Mouse (Mus musculus) T-helper 2 cell (primary cell): ENCODE measurements around the gene Tlr6.

Experiments used
- in situ Hi-C: fragments of 300-600 bp; cut with MboI, MseI; formaldehyde crosslinking; loops from one replicate; pipeline ENCODE4 v1.15.1; 2025; ENCODE audit warnings: high pct_unique_total_duplicates

The Tlr6 gene

DNA sequence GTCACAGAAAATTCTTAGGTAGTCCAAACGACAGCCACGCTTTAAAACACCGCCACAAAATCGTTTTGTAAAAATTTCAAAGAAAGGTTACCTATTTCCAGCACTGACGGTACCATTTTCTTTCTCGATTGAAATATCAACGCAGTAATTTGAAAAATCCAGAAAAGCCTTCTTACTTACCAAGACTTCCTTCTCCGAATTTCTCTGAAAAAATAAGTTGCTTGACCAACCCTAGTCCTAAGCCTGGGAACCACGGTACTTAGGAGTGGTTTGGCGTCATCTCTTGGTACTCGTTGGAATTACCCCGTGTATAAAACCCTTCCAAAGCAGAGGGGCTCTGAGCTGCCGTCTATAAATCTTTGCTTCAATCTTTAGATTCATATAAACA lies at the start of gene Tlr6:
Gene Tlr6, minus strand, starts transcription at position 255 of the 388 bp plus-strand sequence.
- in situ Hi-C loops: no loop called here

DNA sequence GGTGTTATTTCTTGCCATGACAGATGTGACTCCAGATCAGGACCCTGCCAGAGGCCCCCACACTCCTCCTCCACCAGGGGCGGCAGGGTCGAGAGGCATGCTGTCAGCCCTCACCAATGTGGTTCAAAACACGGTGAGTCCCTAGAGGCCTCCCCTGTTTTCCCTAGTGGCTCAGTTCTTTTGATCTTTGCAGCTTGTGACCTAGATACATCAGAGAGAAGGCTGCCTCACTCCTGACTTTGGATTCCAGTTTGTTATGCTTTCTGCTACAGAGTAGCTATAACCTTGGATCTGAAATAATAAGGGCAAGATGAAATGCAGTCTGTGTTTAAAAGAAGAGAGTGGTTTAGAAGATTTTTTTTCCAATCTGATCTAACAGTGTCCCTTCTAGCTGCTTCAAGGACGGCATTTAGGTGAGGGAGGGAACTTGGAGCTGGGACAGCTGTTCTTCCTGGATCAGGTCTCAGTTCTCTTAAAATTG lies 46.2 kb upstream of the Tlr6 start:
- in situ Hi-C loops: no loop called here

DNA sequence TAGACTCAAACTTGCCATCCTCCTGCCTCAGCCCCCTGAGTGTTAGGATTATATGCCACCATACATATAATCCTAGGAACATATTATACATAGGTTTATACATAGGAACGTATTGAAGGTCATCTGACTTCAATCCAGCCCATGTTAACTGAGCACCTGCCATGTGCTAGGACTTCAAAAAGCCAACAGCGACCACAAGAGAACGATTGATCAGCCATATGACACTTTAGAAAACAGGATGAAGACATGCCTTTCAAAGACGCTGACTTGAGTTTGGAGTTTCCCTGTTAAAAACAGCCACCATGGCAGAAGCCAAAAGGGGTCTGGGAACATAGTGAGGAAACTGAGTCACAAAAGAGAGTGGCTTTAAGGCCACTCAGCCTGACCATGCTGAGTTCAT lies 45.4 kb upstream of the Tlr6 start:
- in situ Hi-C loops: no loop called here

DNA sequence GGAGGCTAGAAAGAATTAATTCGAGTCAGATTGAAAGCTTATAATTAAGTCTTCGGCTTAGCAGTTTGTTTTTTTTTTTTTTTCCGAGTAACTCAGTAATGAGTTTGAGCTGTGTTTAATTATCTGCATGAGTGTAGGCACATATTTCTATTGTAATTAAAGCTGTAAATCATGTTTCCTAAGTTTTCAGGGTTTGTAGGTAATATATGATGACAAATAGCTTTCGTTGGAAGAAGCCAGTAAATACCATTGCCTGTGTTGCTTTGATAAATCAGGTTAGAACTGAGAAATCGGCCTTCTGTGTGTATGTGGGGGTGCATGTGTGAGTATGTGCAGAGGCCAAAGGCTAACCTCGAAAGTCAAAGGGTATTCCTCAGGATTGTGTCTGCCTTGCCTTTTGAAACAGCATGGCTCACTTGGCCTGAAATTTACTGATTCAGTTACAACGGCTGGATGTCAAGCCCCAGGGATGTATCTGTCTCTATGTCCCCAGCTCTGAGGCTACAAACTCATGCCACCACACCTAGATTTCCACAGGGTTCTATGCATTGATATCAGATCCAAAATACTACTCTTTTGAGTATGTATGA lies 44.1 kb upstream of the Tlr6 start:
- in situ Hi-C loops: no loop called here

DNA sequence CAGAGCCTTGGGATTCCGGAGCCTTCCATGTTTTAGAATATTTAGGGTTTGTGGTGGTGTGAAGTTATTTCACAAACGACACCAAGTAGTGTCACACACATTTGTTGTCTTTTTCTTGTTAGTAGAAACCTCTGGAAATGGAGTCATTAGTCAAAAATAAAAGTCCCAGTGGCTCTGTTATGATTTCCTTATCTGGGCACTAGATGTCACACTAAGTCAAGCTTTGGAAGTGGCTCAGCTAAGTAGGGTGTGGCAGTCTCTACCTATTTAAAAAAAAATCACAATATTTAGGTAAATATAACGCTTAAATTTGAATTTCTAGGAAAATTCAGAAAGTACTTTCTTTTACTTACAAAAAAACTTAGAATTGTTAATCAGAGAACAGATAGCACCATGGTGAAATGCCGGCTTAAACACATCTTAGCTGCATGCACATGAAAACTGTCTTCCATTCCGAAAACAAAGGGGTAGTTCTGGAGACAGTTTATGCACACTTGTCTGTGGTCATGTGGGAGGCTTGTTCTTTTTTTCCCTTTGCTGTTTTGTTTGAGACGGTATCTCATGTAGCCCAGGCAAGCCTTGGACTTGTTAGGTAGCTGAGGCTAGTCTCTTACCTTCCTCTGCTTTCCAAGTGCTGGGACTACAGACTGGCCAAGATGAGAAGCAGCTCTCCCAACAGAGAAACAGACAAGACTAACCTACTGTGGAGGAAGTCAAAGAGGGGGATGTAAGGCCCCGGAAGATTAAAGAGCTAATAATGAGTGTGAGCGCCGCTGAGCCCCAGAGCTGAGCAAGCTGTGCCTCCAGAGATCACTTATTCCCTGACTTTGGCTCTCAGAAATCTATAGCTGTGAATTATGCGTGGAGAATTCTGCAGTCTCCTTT lies 43.3 kb upstream of the Tlr6 start:
- in situ Hi-C loops: no loop called here

DNA sequence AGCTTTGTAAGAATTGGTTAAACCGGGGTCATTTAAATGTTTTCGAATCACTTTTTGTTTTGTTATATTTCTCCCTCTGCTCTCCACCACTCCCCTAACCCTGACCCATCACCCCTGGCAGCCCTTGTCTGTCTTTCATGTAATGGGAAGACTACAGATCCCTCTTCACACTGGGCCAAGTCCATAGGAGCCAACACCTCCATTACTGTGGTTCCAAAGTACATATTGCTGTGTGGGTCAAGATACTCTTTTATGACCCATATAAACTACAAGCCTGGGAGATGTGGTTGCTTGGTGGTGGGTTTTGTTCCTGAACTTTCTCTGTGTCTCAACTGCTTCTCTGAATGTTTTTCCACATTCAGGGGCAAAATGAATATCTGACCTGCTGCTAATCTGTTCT lies 35.5 kb upstream of the Tlr6 start:
- in situ Hi-C loops: no loop called here

DNA sequence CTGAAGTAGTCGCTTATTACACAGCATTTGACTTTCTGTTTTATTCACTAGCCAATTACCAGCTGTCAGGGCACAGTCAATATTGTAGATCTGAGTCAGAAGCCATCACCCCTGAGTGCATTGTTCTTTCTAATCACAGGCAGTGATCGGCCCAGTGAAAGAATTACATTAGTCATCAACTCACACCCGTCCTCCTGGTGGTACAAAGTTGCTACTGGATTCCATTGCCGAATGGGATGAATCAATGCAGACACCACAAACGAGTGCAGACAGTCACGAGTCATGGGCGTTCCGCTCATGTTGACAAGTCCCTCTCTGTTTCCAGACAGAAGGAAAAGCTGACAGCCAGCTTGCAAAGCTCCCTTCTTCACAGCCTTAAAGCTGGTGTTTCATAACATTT lies 32.6 kb upstream of the Tlr6 start:
- in situ Hi-C loops: no loop called here

DNA sequence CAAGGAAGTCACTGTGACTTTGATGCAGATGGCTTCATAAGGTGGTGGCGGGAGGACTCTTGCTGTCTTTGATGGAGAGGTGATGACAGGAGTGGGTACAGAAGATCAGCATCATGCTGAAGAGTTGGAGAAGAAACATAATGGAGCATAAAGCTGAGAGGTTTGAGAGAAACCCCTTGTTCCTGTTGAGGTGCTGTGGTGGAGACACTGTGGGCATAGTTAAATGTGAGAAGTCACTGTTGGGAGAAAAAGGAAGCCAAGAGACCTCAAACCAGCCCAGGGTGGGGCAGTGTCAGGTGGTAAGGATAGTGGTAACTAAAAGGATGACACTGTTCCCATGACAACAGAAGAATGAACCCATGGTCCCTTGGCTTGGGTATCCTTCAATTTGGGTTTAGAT lies 30.0 kb upstream of the Tlr6 start:
- in situ Hi-C loops: no loop called here

DNA sequence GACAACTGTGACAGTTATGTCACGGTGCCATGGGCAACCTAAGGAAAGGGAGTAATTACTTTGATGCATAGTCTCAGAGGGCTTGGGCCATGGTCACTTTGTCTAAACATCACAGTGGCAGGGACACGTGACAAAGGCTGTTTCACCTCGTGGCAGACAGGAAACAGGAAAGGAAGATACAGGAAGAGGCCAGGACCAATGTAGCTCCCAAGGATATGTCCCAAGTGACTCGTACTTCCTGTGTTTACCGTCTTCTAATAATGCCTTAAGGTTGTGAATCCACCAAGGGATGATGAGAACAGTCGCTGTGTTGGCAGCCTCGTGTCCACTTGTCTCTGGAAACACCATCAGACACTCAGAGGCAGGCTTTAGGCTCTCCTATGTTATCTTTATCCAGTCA lies 26.1 kb upstream of the Tlr6 start:
- in situ Hi-C loops: no loop called here

DNA sequence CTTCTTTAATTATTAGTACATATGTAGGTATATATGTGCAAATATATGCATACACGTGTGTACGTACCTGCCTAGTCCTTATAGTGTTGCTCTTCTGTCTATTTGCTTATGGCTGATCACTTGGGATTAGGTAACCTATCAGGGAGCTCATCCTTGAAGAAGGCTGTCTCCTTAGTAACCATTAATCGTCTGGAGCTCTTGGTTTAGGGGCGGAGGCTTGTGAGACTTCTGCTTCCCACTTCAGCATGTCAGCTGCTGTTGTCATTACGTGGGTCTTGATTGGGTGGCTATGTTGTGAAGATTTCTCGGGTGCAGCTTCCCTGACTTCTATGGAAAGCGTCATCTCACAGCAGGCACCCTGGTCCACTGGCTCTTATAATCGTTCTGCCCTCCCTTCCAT lies 17.2 kb upstream of the Tlr6 start:
- in situ Hi-C loops: no loop called here

DNA sequence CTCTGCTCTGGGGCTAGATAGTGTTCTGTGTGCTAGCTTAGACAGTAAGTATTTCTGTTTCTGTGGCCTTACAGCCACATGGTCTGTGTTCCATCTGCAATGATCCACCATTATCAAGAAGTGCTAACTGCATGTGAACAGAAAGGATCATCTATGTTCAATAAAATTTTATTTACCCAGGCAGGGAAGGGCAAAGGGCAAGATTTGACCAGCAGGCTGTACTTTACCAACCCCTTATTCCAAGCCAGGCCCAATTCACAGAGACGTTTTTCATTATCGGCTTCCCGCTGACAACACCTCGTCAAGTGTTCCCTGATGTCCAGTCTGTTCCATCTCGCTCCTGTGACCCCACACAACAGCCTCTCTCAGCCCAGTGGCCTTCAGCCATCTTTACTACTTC lies 15.2 kb upstream of the Tlr6 start:
- in situ Hi-C loops: no loop called here

DNA sequence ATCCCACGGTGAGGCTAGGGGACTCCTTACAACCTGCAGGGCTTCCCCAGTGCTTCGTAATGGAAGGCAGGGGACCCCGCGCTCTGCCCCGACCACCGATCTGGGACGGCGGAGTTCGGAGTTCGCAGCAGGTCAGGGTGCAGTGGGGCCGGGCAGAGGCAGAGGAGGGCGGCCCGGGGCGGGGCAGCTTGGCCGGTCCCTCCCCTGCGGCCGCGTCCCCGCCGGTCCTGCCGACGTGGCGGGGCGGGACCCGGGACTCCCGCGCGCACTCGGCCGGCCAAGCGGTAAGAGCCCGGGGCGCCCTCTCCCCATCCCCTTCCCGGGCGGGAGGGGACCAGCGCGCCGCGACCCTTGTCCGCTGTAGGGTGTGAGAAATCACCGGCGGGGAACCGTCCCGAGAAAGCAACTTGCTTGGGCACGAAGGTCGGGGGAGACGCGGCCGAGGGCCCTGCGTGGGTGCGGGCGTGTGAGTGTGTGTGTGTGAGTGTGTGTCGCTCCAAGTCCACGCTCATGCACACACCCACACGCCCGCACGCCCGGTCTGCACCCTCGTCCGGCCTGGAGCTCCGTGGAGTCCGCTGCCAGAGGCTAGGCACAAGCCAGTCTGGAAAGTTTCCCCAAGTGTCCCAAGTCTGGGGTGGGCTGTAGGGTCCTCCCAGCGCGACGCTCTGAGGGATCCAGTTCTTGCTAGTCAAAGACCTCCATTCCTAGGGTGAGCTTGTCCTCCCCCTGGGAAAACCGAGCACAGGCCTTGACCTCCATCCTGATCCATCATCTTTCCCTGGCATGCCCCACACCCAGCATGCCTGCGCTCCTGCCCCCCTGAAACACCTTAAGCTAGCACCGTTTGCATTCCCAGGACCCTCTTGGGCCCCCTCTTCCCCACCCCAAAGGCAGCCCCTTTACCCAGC lies 10.2 kb upstream of the Tlr6 start, which contains the start of gene Fam114a1:
Gene Fam114a1, plus strand, starts transcription at position 211 of the 911 bp plus-strand sequence.
- in situ Hi-C loops: no loop called here

DNA sequence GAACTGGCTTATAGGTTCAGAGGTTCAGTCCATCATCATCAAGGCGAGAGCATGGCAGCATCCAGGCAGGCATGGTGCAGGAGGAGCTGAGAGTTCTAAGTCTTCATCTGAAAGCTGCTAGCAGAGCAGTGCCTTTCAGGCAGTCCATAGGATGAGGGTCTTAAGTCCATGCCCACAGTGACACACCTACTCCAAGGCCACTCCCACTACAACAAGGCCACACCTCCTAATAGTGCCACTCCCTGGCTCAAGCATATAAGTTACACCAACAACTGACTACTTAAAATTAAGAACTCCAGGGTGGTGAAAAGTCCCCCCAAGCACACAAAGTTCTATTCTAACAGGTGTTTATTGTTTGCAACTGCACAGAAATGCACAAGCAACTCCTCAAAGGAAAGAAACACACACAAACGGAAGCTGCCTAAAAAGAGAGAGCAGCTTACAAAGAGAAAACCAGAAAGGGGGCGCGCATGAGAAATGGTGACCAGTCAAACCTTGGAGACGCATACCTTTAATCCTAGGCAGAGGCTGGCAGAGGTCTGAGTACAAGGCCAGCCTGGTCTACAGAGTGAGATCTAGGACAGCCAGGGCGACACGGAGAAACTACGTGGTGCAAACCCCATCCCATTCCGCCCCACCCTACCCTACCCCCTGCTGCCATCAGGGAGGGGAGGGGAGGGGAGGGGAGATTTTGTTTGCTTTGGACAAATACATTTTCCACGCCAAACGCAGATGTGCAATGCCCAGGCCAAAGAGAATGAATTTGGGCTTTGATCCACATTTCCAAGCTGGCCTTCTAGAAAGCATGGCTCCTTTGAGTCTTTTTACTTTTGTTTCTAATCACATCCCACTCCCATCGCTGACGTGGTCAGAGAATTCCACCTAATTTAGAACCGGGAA lies 9.3 kb upstream of the Tlr6 start:
- in situ Hi-C loops: no loop called here

DNA sequence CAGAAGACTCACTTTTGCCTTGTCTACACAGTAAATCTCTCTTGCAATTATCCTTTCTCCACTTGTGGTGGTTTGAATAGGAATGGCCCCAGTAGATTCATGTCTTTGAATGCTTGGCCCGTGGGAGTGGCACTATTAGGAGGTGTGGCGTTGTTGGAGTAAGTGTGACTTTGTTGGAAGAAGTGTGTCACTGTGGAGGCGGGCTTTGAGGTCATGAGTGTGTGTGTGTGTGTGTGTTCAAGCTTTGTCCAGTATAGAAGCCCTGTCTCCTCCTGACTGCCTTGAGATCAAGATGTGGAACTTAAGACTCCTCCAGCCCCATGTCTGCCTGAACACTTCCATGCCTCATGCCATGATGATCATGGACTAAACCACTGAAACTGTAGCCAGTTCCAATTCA lies 3.8 kb upstream of the Tlr6 start:
- in situ Hi-C loops: no loop called here

DNA sequence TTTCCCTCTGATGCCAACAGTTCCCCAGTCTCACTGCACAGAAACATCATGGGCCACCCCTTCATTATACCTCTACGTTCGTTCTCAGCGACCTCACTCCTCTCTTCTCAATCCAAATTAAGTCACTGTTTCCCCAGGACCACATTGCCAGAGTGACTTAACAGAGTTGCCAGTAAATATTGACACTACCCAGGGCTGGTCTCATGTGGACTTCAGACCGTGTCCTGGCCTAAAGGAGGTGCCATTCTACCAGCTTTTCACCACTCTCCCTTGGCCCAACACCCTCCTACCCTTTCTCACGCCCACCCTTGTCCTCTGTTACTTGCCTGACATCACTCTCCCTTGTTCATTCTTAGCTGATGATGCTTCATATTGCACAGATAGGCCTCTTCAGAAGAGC lies 3.4 kb upstream of the Tlr6 start:
- in situ Hi-C loops: no loop called here

DNA sequence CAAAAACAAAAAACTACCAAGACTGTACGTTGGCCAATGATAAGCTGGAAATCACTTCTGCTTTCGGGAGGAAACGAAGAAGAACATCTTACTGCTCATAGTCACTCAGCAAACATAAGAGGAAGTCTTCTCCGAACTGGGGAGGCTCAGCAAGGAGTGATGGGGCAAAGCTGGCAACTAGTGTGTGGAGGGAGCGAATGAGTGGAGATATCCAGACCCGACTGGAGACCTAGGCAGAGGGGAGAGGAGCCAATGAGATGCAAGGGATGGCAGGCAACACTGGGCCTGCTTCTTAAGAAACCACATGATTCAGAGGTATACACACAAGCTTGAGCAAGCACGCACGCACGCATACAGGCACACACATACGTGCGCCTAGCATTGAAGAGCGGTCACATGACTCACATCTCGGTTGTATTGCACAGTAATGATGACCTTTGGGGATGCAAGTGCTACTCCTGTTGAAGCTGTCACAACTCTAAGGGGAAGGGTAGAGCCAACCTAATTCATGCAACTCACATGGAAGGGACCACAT lies 1.0 kb upstream of the Tlr6 start:
- in situ Hi-C loops: no loop called here

DNA sequence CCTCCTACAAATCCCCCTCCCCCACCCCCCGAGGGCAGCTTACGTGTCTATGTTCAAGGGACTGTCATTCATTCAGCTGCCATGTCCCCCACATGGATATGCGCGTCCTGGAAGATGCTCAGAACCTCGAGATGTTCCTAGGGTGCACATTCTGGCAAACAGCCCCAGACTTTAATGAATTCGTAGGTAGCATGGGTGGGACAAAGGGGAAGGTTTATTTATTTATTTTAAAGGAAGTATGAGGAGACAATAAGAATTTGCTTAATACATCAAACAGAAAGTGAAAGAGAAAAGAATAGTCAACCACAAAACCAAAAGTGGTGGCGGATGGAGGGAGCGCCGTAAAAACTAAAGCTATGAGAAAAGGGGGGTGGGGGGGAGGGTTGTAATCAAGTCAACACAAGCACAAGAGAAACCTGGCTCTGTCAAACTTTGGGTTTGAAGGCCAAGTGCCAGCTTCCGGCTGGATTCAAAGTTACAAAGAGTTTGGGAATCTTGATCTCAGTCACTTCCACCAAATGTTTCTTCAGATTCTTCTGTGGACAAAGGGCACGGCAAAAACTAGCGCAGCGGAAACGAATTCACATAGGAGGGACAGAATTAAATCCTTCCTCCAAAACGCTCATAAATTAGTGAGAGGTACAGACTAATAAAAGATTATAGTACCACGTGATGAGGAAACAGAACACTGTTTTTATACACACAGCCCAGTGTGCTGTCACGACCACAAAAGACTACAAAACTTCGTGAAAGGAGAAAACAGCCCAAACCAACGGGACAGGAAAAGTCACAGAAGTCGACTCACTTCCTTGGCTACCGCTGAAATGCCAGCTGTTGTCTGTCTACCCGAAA lies 680 bp downstream of the Tlr6 start:
- in situ Hi-C loops: no loop called here

DNA sequence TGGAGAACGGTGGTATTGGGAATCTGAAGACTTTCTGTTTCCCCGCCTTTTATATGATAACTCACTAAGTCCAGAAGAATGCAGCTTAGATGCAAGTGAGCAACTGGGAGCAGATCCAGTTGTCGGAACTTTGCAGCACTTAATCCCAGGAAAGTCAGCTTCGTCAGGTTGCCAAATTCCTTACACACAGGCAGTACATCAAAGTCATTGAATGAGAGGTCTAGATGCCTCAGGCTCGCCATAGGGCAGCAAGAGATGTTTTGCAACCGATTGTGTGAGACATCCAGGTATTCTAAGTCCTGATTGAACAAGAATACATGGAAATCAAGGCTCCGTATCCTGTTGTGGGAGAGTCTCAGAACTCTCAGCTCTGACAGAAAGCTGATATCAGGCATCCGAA lies 5.0 kb downstream of the Tlr6 start:
- in situ Hi-C loops: no loop called here

DNA sequence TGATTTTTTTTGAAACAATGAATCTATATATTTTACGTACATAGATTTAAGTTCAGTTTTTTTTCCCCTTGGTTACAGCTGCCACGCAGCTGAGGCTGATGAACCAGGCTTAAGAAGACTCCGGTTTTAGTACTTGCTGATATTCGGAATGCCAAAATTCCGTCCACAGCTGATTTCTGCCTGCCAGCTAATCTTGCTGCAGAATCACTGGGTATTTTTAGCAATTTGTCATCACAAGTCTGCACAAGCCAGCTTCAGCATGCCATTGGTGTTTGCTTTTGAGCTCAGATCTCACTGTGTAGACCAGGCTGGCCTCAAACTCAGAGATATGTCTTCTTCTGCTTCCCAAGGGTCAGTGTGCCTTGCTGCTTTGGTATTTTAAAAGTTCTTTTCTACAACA lies 8.4 kb downstream of the Tlr6 start:
- in situ Hi-C loops: no loop called here

DNA sequence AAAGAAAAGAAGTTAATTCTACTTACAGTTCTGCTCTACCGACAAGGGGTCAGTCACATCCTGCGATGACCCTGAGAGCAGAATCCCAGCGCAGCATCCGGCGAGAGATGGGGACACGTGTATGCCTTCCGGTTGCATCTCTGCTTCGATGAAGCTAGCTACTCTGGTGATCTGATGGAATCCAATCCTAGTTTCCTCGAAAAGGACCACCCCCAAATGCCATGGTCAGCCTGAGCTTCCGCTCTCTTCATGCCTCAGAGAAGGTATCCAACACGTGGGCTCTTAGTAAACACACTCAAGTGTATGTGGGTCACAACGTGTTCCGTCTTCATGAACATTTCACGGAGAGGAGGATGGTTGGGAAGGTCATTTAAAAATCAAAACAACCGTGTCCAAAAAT lies 27.1 kb downstream of the Tlr6 start:
- in situ Hi-C loops: no loop called here
